Mouse (Mus musculus) midbrain, embryonic 11.5 days (tissue): ENCODE data around the gene Hist1h3e. TPM values are rescaled to one million over a fixed set of nuclear protein-coding genes. Genes with fewer than 3 reads are reported as not detected.
A peak's percentile ranks its signal among the peaks of the same experiment; 100 is the strongest.
"Not testable (repeated sequence)": the region's sequence is repeated elsewhere in the genome, so short reads cannot be mapped to it uniquely, and the experiment has no call there.

Experiments
- ATAC-seq: fragments of 200-750 bp; cut with Nextera tagmentation; 2 replicates; pipeline ENCODE4 v1.8.0; 2017; ENCODE audit warnings: moderate TSS enrichment, moderate library complexity; ENCODE audit not compliant: low FRiP score
- DNase-seq: peaks from one replicate; pipeline ENCODE4 v3.0.0; 2015; ENCODE audit warnings: low spot score; ENCODE audit errors: missing footprints
- H3K27ac ChIP-seq: fragments of 300-500 bp; sonication (generic); 2 replicates; pipeline ENCODE4 v1.5.1; 2014; ENCODE audit warnings: low read depth, low read length
- H3K27me3 ChIP-seq: fragments of 300-500 bp; sonication (generic); 2 replicates; pipeline ENCODE4 v1.6.1; 2014; ENCODE audit warnings: mild to moderate bottlenecking, low read length, moderate library complexity, mixed read lengths; ENCODE audit not compliant: control insufficient read depth, insufficient read depth
- H3K36me3 ChIP-seq: fragments of 300-500 bp; sonication (generic); 2 replicates; pipeline ENCODE4 v1.6.1; 2014; ENCODE audit warnings: mild to moderate bottlenecking, low read length, moderate library complexity, mixed read lengths; ENCODE audit not compliant: control insufficient read depth, insufficient read depth
- H3K4me1 ChIP-seq: fragments of 300-500 bp; sonication (generic); 2 replicates; pipeline ENCODE4 v1.6.1; 2014; ENCODE audit warnings: low read length; ENCODE audit not compliant: control insufficient read depth, insufficient read depth
- H3K4me2 ChIP-seq: fragments of 300-500 bp; sonication (generic); 2 replicates; pipeline ENCODE4 v1.6.1; 2014; ENCODE audit warnings: mild to moderate bottlenecking, moderate library complexity
- H3K4me3 ChIP-seq: fragments of 300-500 bp; sonication (generic); 2 replicates; pipeline ENCODE4 v1.5.1; 2014; ENCODE audit warnings: low read depth, low read length
- H3K9ac ChIP-seq: fragments of 300-500 bp; sonication (generic); 2 replicates; pipeline ENCODE4 v1.6.1; 2014; ENCODE audit warnings: low read length
- H3K9me3 ChIP-seq: fragments of 300-500 bp; sonication (generic); 2 replicates; pipeline ENCODE4 v1.6.1; 2016; ENCODE audit warnings: low read length; ENCODE audit not compliant: control insufficient read depth
- WGBS: fragments of 180-500 bp; shearing (Covaris S2); extraction: QIAGEN DNeasy Blood & Tissue Kit; methylation state at CpG from one replicate; pipeline ENCODE4 v1.1.7; 2014; 5-methylcytosine and 5-hydroxymethylcytosine counted together
- polyA plus RNA-seq: library from polyadenylated mRNA; unstranded; fragments of >200 nt; fragmentation: Nextera tagmentation; extraction: Ambion mirVana; gene quantifications from 2 replicates; pipeline ENCODE4 v1.2.1, GENCODE M21; 2014

Gene Hist1h3e
- polyA plus RNA-seq, 1 experiment from 2014 or later = 7.4 TPM

GRCm38 (mm10) chr13:23544787-23545120, 17.4 kb downstream of the Hist1h3e start:
- not testable (repeated sequence) for DNase-seq, ATAC-seq, H3K4me1 ChIP-seq, H3K27me3 ChIP-seq, H3K36me3 ChIP-seq, H3K9me3 ChIP-seq
- 0% methylated on average over 11 of the region's 14 CpGs for WGBS
- peak overlapping the region; percentile 39 for H3K4me3 ChIP-seq
- peak overlapping the region; percentile 39 for H3K4me2 ChIP-seq
- peak overlapping the region; percentile 83; the same call in 1 of the 2 replicates for H3K27ac ChIP-seq
- H3K9ac ChIP-seq = peak overlapping the region; percentile 47; the same call in 1 of the 2 replicates

GRCm38 (mm10) chr13:23543965-23544786, 18.0 kb downstream of the Hist1h3e start, which contains the start of gene Hist1h3f:
Hist1h3f (plus strand) TSS chr13:23544052.
- Histone ChIP-seq H3K9me3 (no peaks in the 10 kb centered on the region), H3K4me3 (peak within 1 kb of the TSS; percentile 43), H3K27me3 (no peaks in the 10 kb centered on the region), H3K4me2 (peak within 1 kb of the TSS; percentile 62), H3K36me3 (no peaks in the 10 kb centered on the region), H3K9ac (peak within 1 kb of the TSS; percentile 74), H3K27ac (peak within 1 kb of the TSS; percentile 90), H3K4me1 (peaks cover 2% of the 10 kb centered on the region; the same call in 1 of the 2 replicates)
- DNase-seq (peak; percentile 99), ATAC-seq (peak; percentile 95)
- under 1% methylated on average over 22 of the region's 45 CpGs for WGBS

GRCm38 (mm10) chr13:23542999-23543607, 19.1 kb downstream of the Hist1h3e start, which contains the start of gene Hist1h2bh:
Hist1h2bh (minus strand) TSS chr13:23543392.
- DNase-seq (peak; percentile 97), ATAC-seq (peak; percentile 93)
- under 1% methylated on average over 26 of the region's 42 CpGs for WGBS

GRCm38 (mm10) chr13:23542225-23542980, 19.8 kb downstream of the Hist1h3e start:
- peak overlapping the region; percentile 79 for H3K27ac ChIP-seq
- WGBS = 2% methylated on average over 3 of the region's 3 CpGs
- not testable (repeated sequence) for H3K4me1 ChIP-seq, H3K9me3 ChIP-seq, H3K36me3 ChIP-seq, ATAC-seq, H3K27me3 ChIP-seq
- DNase-seq = peak; percentile 91
- peak overlapping the region; percentile 74 for H3K9ac ChIP-seq
- H3K4me3 ChIP-seq = peak overlapping the region; percentile 43
- H3K4me2 ChIP-seq = peak overlapping the region; percentile 62

More at GRCm38 (mm10) chr13:23542999-23543607, 19.1 kb downstream of the Hist1h3e start, which contains the start of gene Hist1h2bh:
- H3K27me3 ChIP-seq, H3K36me3 ChIP-seq, H3K4me1 ChIP-seq, H3K9me3 ChIP-seq: not testable (repeated sequence)
- Histone ChIP-seq H3K4me2 (peak within 1 kb of the TSS; percentile 62), H3K4me3 (peak within 1 kb of the TSS; percentile 43), H3K27ac (peak within 1 kb of the TSS; percentile 90), H3K9ac (peak within 1 kb of the TSS; percentile 74)

- H3K27ac ChIP-seq = no peak overlapping the region
- no peaks in the 10 kb centered on the region for H3K27me3 ChIP-seq
- ATAC-seq = no peak
- no peaks in the 10 kb centered on the region for H3K36me3 ChIP-seq
- no peak for DNase-seq
- no peaks in the 10 kb centered on the region for H3K9me3 ChIP-seq
- WGBS = 82% methylated on average over 3 of the region's 3 CpGs
- H3K9ac ChIP-seq = no peak overlapping the region
- no peak overlapping the region for H3K4me2 ChIP-seq
- H3K4me3 ChIP-seq = no peak overlapping the region
- peaks cover 8% of the 10 kb centered on the region; the same call in 1 of the 2 replicates for H3K4me1 ChIP-seq
Measured at GRCm38 (mm10) chr13:23541497-23541896, 20.7 kb downstream of the Hist1h3e start.

GRCm38 (mm10) chr13:23539821-23540220, 22.3 kb downstream of the Hist1h3e start:
- ATAC-seq, H3K9ac ChIP-seq, H3K27me3 ChIP-seq, H3K4me3 ChIP-seq, H3K36me3 ChIP-seq, H3K4me2 ChIP-seq, H3K9me3 ChIP-seq, DNase-seq, H3K4me1 ChIP-seq, H3K27ac ChIP-seq: not testable (repeated sequence)
- WGBS = 75% methylated on average over 1 of the region's 1 CpGs

- DNase-seq = no peak
- Histone ChIP-seq H3K4me2 (no peak overlapping the region), H3K4me1 (peaks cover 10% of the 10 kb centered on the region), H3K27ac (no peak overlapping the region), H3K4me3 (no peak overlapping the region), H3K9ac (no peak overlapping the region), H3K36me3 (no peaks in the 10 kb centered on the region), H3K27me3 (no peaks in the 10 kb centered on the region), H3K9me3 (no peaks in the 10 kb centered on the region)
- ATAC-seq = no peak
- 83% methylated on average over 5 of the region's 5 CpGs for WGBS
Measured at GRCm38 (mm10) chr13:23538249-23538648, 23.9 kb downstream of the Hist1h3e start.

GRCm38 (mm10) chr13:23537006-23537710, 25.0 kb downstream of the Hist1h3e start:
- DNase-seq (peak; percentile 86), ATAC-seq (no peak)
- 78% methylated on average over 3 of the region's 3 CpGs for WGBS
- no peaks in the 10 kb centered on the region for H3K27me3 ChIP-seq
- H3K9ac ChIP-seq = no peak overlapping the region
- H3K27ac ChIP-seq = no peak overlapping the region; the same call in 1 of the 2 replicates
- peaks cover 15% of the 10 kb centered on the region for H3K4me1 ChIP-seq
- H3K9me3 ChIP-seq = no peaks in the 10 kb centered on the region
- peak overlapping the region; percentile 45 for H3K4me2 ChIP-seq
- no peak overlapping the region for H3K4me3 ChIP-seq
- no peaks in the 10 kb centered on the region for H3K36me3 ChIP-seq
